Mouse (Mus musculus) lung, postnatal 0 days (tissue): ENCODE data around the gene Olfml3. TPM values are rescaled to one million over a fixed set of nuclear protein-coding genes. Genes with fewer than 3 reads are reported as not detected.
A peak's percentile ranks its signal among the peaks of the same experiment; 100 is the strongest.

Experiments used
- ATAC-seq: fragments of 200-750 bp; cut with Nextera tagmentation; 2 replicates; pipeline ENCODE4 v1.8.0; 2017; ENCODE audit warnings: moderate library complexity
- DNase-seq: peaks from one replicate; pipeline ENCODE4 v3.0.0-alpha.2; 2016; ENCODE audit warnings: low spot score
- H3K27ac ChIP-seq: fragments of 300-500 bp; sonication (generic); 2 replicates; pipeline ENCODE4 v1.5.1; 2014; ENCODE audit warnings: antibody characterized with exemption, mild to moderate bottlenecking, low read length, mixed read lengths
- H3K27me3 ChIP-seq: fragments of 300-500 bp; sonication (generic); replicated peaks from 2 replicates; pipeline ENCODE4 v1.6.1; 2014; ENCODE audit warnings: low read length, mixed read lengths; ENCODE audit not compliant: insufficient read depth
- H3K36me3 ChIP-seq: fragments of 300-500 bp; sonication (generic); 2 replicates; pipeline ENCODE4 v1.6.1; 2014; ENCODE audit warnings: low read length, mixed read lengths; ENCODE audit not compliant: insufficient read depth
- H3K4me1 ChIP-seq: fragments of 300-500 bp; sonication (generic); 2 replicates; pipeline ENCODE4 v1.6.1; 2014; ENCODE audit warnings: antibody characterized with exemption, low read depth, low read length, mixed read lengths; ENCODE audit not compliant: insufficient read depth
- H3K4me2 ChIP-seq: fragments of 300-500 bp; sonication (generic); replicated peaks from 2 replicates; pipeline ENCODE4 v1.6.1; 2014; ENCODE audit warnings: low read depth, mild to moderate bottlenecking, low read length, moderate library complexity, mixed read lengths
- H3K4me3 ChIP-seq: fragments of 300-500 bp; sonication (generic); 2 replicates; pipeline ENCODE4 v1.5.1; 2014; ENCODE audit warnings: low read depth, low read length
- H3K9ac ChIP-seq: fragments of 300-500 bp; sonication (generic); replicated peaks from 2 replicates; pipeline ENCODE4 v1.6.1; 2014; ENCODE audit warnings: low read depth, mild to moderate bottlenecking
- H3K9me3 ChIP-seq: fragments of 300-500 bp; sonication (generic); 2 replicates; pipeline ENCODE4 v1.6.1; 2016; ENCODE audit warnings: low read length, mixed read lengths
- CTCF ChIP-seq: IDR thresholded peaks from 2 replicates; pipeline ENCODE4 v1.5.1; 2016; ENCODE audit warnings: antibody characterized with exemption, mild to moderate bottlenecking
- EP300 ChIP-seq: IDR thresholded peaks from 2 replicates; pipeline ENCODE4 v1.6.1; 2016; ENCODE audit warnings: antibody characterized with exemption, mild to moderate bottlenecking, control low read depth
- WGBS: fragments of 180-500 bp; shearing (Covaris S2); extraction: QIAGEN DNeasy Blood & Tissue Kit; methylation state at CpG from one replicate; pipeline ENCODE4 v1.1.7; 2014; 5-methylcytosine and 5-hydroxymethylcytosine counted together
- polyA plus RNA-seq: library from polyadenylated mRNA; unstranded; fragments of >200 nt; fragmentation: Nextera tagmentation; extraction: Ambion mirVana; gene quantifications from 2 replicates; pipeline ENCODE4 v1.2.1, GENCODE M21; 2015

Gene Olfml3
- polyA plus RNA-seq, 1 experiment from 2014 or later, result 98.3 TPM

DNA sequence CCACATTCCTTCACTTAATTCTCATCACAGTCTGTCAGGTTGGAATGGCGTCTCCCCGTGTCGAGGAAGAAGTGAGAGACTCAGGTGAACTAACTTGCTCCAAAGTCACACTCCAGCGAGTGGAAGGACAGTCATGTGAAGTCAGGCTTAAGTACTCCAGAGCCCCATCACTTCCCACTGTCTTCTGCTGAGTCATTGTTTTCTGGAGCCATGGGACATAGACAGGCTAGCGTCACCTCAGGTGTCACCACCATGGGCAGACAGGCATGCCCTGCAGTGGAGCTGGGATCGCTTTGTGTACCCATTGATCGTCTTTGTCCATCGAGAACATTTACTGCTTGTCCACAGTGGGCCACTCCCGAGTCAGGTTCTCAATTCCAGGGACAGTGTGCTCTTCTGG is 8.0 kb downstream of the Olfml3 start:
- no peak overlapping the region for H3K4me2 ChIP-seq
- no peak for ATAC-seq
- H3K27me3 ChIP-seq, result no peaks in the 10 kb centered on the region
- 85% methylated on average over 9 of the region's 9 CpGs for WGBS
- no peak for TF ChIP-seq EP300
- TF ChIP-seq CTCF, result no peak
- H3K27ac ChIP-seq, result no peak overlapping the region
- H3K36me3 ChIP-seq, result no peaks in the 10 kb centered on the region
- DNase-seq, result no peak
- H3K9me3 ChIP-seq, result no peaks in the 10 kb centered on the region
- H3K9ac ChIP-seq, result no peak overlapping the region
- peaks cover 6% of the 10 kb centered on the region; the same call in 1 of the 2 replicates for H3K4me1 ChIP-seq
- no peak overlapping the region for H3K4me3 ChIP-seq

DNA sequence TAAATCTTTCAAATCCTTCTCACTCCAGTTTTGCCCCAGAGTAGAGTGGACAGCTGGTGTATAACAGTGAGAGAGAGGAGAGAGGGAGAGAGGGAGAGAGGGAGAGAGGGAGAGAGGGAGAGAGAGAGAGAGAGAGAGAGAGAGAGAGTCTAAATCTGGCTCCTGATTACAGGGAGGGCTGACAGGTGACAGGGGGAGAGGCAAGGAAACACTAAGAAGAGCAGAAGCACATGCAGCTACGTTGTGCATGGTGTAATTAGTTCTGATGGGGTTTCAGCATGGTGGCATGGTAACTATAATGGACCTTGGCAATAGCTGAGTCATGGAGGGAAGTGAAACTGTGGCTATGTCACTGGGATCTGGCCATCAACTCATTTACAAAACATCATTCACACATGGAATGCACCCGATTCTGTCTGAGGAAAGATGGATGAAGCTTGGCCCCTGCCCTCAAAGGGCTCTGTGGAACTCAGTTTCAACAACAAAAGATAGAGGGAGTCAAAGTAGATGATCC is 9.9 kb downstream of the Olfml3 start:
- TF ChIP-seq CTCF, result no peak
- no peak for TF ChIP-seq EP300
- no peak overlapping the region for H3K27ac ChIP-seq
- no peaks in the 10 kb centered on the region for H3K9me3 ChIP-seq
- H3K9ac ChIP-seq, result no peak overlapping the region
- H3K4me2 ChIP-seq, result no peak overlapping the region
- no peak overlapping the region for H3K4me3 ChIP-seq
- H3K36me3 ChIP-seq, result no peaks in the 10 kb centered on the region
- WGBS, result 25% methylated on average over 2 of the region's 2 CpGs
- no peaks in the 10 kb centered on the region for H3K27me3 ChIP-seq
- ATAC-seq, result no peak
- no peaks in the 10 kb centered on the region for H3K4me1 ChIP-seq
- no peak for DNase-seq

DNA sequence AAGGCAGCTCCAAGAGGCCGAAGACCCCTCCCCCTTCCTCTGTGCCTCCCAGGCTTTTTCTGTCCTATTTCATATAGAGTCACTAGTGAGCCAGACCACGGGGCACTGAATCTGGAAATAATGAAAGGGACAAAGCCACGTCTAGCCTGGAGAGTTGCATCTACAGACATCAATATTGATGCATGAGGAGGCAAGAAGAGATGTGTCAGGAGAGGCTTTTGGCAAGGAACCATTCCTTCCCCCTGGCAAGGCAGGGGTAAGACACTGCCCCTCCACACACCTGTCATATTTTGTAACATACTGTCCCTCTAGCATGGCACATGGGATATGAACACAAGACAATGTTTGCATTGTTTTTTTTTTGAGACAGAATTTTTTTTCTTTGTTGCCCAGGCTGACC is 11.2 kb downstream of the Olfml3 start:
- H3K9me3 ChIP-seq, result no peaks in the 10 kb centered on the region
- H3K27me3 ChIP-seq, result no peaks in the 10 kb centered on the region
- H3K36me3 ChIP-seq, result no peaks in the 10 kb centered on the region
- no peak overlapping the region for H3K4me3 ChIP-seq
- no peak for ATAC-seq
- TF ChIP-seq EP300, result no peak
- no peak for TF ChIP-seq CTCF
- H3K4me1 ChIP-seq, result no peaks in the 10 kb centered on the region
- no peak overlapping the region for H3K27ac ChIP-seq
- DNase-seq, result no peak
- 35% methylated on average over 3 of the region's 3 CpGs for WGBS
- H3K4me2 ChIP-seq, result no peak overlapping the region
- no peak overlapping the region for H3K9ac ChIP-seq

DNA sequence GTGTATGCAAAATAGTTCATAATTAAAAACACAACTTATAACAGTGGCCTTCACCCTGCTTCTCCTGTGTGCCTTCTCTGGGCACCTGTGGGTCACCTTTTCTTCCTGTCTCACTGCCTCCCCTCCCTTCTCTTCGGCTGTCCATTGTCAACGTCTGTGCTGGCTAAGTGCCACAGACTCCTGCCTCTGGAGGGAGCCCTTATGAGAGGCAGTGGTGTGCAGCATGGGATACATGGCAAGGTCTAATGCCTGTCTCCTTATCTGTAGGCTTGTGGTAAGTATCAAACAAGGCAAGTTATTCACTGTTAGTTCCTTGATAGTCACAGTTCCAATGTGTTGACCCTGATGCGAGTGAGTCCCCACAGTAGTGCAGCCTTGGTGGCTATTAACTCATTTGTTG is 13.7 kb downstream of the Olfml3 start:
- H3K4me1 ChIP-seq, result no peaks in the 10 kb centered on the region
- no peak overlapping the region for H3K9ac ChIP-seq
- DNase-seq, result no peak
- no peak overlapping the region for H3K27ac ChIP-seq
- 42% methylated on average over 3 of the region's 3 CpGs for WGBS
- TF ChIP-seq CTCF (peak; percentile 49), EP300 (no peak)
- no peaks in the 10 kb centered on the region for H3K9me3 ChIP-seq
- H3K27me3 ChIP-seq, result no peaks in the 10 kb centered on the region
- no peak for ATAC-seq
- H3K4me2 ChIP-seq, result no peak overlapping the region
- no peaks in the 10 kb centered on the region for H3K36me3 ChIP-seq
- no peak overlapping the region for H3K4me3 ChIP-seq

DNA sequence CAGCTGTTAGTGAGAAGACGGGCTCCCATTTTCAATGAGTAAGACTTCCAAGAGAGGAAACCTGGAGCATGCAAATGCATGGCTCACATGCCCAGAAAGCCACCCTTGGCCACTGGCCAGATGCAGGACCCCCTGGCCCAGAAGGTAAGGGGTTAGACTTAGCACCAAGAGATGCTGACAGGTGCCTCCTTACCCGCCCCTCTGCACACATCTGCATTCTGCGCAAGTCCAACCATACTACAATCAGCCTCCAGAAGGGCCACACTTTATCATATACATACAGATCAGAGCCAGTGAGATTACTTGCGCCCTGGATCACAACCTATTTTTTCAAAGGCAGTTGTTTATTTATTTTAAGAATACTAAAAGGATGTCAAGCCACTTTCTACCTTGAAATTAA is 19.1 kb downstream of the Olfml3 start:
- Histone ChIP-seq H3K27ac (no peak overlapping the region), H3K36me3 (no peaks in the 10 kb centered on the region), H3K4me1 (no peaks in the 10 kb centered on the region), H3K9ac (no peak overlapping the region), H3K4me2 (no peak overlapping the region), H3K9me3 (no peaks in the 10 kb centered on the region), H3K4me3 (no peak overlapping the region), H3K27me3 (no peaks in the 10 kb centered on the region)
- TF ChIP-seq CTCF, result no peak
- no peak for TF ChIP-seq EP300
- DNase-seq (no peak), ATAC-seq (no peak)
- WGBS, result 71% methylated on average over 4 of the region's 4 CpGs

DNA sequence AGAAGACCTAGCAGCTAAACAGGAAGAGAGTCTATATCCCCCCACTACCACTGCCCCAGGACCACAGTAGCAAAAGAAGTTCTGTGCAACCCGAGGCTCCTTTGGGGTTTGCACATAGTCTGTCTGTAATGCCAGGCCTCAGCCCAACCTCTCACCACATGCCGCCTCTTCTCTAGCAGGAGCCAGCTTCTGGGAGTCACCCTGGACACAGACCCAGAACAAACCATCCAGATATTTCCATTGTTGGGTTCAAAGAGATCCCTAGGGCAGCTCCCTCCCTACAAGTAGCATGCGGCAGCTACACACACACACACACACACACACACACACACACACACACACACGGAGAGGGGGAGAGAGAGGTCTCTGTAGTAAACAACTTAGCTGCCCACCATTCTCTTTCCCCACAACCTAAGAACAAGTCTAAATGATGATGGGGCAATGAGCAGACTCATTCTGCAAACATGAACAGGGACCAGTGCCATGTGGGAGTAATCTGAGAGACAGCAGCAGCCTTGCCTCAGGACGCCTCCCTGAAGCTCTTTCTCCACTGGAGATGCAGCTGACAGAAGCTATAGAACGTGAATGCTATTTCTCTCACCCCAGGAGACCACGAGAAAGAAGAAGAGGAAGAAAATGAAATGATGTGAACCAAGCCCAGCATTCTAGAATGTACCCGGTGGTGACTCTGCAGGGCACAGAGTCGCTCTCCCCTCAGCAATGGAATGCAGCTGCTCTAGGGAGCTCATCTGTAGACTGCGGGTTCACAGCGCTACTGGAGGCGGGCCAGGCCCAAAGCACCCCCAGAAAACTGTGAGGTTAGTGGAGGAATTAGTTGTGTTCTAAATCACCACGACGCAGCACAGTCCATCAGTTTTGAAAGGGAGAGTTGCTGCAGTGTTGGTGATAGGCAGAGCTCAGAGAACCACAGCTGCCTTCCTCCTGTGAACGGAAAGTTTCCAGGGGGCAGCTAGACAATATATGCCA is 20.7 kb downstream of the Olfml3 start:
- Histone ChIP-seq H3K4me2 (no peak overlapping the region), H3K9ac (no peak overlapping the region), H3K27ac (peak overlapping the region; percentile 51; the same call in 1 of the 2 replicates), H3K4me1 (no peaks in the 10 kb centered on the region), H3K4me3 (no peak overlapping the region), H3K36me3 (no peaks in the 10 kb centered on the region), H3K9me3 (no peaks in the 10 kb centered on the region), H3K27me3 (no peaks in the 10 kb centered on the region)
- WGBS, result 45% methylated on average over 15 of the region's 15 CpGs
- DNase-seq, result peak; percentile 87
- TF ChIP-seq EP300 (no peak), CTCF (no peak)
- peak; percentile 79 for ATAC-seq
